Mouse (Mus musculus): ENCODE measurements at regions not wholly inside any gene's neighbourhood (a gene's known extent, or its start where the extent isn't known, plus 50 kb on each side); places are given as distances from the start of the nearest gene placed in this dataset.

DNA sequence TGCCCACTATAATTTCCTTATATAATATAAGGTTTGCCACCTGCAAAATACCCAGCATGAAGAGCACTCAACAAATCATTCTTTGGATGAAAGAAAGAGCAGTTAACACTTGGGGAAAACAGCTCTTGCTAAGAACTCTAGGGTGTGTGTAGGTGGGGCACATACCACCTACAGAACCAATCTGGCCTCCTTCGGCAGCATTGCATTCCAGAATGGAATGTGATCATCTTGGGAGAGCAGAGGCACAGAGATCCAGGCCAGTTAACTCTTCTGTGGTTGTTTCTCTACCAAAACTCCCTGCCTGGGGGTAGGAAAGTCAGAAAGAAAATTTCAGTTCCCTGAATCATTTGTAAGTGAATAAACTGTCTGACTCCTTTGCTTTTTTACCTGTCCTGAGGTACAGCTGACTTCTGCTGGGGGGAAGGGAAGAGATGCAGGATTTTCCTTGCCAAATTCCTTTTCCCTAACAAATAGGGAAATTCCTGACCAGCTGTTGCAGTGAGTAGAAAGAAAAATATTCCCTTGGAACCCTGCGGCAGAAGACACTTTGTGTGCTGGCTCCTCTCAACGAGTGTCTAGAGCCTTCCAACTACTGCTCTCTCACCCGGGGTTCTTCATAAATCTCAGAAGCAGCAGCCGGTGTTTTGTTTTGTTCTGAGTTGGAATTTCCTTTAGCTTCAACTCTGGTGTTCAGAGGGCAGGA, 112.8 kb upstream of the Frmd6 start:
- no peaks in the 10 kb centered on the region for H3K27me3 ChIP-seq
- in situ Hi-C loops (cut with MboI; ENCODE audit: low pct_unique_long_range_greater_than_20kb), result no loop called here
- peak; percentile 11 for TF ChIP-seq CTCF (IDR thresholded peaks at IDR 0.05)
- ChIA-PET CTCF (interaction anchor here (1.4 to 1.8 kb wide), 2 partner anchors 16 to 112 kb away, joined by 3 to 6 read pairs; no protein-coding TSS in a partner anchor), POLR2A (interaction anchor here (0.6 kb wide), 1 partner anchor 125 kb away, joined by 3 read pairs; no protein-coding TSS in a partner anchor)
- ATAC-seq (peak; percentile 60), DNase-seq (ENCODE audit: low read depth, low spot score) (no peak)

DNA sequence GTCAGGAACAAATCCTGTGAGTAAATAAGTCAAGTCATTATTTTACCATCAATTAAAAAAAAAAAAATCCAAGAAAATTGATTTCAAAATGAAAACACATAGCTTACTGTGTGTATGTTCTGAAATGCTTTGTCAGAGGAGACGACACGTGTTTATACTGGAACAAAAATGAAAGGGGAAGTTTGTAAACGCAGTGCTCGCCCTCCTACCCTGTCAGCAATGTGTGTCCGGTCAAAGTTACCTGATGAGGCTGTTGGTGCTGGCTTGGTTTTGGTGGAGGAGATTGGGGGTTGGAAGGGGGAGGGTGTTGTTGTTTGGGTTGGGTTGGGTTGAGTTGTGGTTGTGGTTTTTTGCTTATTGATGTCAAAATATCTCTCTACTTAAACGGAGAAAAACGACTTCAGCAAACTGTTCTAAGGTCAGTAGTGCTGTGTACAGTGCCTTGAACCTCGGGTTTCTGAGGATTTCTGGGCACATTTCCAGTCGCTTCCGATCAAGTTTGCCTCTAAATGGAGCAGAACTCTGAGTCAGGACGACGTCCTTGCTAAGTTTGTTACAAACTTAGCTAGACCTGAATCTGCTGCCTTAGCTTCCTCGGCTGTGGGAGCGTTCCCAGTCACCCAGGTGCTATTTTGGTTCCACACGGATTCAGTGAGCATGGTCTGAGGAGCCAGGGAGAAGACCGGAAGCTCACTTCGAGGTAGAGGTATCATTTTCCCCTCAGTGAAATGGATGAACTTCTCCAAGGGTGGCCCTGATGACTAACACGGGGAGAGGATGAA, 111.6 kb upstream of the Frmd6 start:
- POLR2A ChIA-PET, result interaction anchor here (0.7 kb wide), 1 partner anchor 158 kb away, joined by 3 read pairs; no protein-coding TSS in a partner anchor
- in situ Hi-C loops (cut with MboI; ENCODE audit: low pct_unique_long_range_greater_than_20kb), result no loop called here

DNA sequence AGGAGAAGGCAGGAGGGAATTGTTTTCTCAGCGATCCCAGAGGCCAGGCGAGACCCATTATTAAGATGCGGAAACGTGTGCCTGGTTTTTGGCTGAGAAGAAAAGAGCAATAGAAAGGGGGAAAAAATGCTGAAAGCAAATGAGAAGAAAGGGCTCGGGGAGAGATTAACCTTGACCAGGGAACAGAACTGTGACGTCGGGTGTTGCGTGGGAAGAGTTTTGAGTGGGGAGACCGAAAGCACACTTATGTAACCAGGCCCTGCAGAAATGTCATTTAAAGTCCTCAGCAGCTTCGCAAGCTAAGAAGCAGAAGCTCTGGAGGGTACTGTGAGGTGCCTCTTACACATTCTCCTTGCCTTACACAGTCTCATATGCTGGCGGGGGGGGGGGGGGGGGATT, 111.0 kb upstream of the Frmd6 start:
- CTCF ChIA-PET, result interaction anchor here (1.4 kb wide), 1 partner anchor 23 kb away, joined by 4 read pairs; no protein-coding TSS in a partner anchor
- no peak for ATAC-seq
- in situ Hi-C loops (cut with MboI; ENCODE audit: low pct_unique_long_range_greater_than_20kb), result no loop called here
- TF ChIP-seq CTCF (IDR thresholded peaks at IDR 0.05), result no peak
- H3K27me3 ChIP-seq, result no peaks in the 10 kb centered on the region
- no peak for DNase-seq (ENCODE audit: low read depth, low spot score)
- POLR2A ChIA-PET, result no interaction called here

More for the DNA sequence above, 111.6 kb upstream of the Frmd6 start:
- H3K27me3 ChIP-seq, result no peaks in the 10 kb centered on the region
- no peak for TF ChIP-seq CTCF (IDR thresholded peaks at IDR 0.05)
- CTCF ChIA-PET, result interaction anchor here (0.7 to 1.8 kb wide), 4 partner anchors 14 to 110 kb away, joined by 3 to 6 read pairs (median 4); no protein-coding TSS in a partner anchor
- no peak for DNase-seq (ENCODE audit: low read depth, low spot score)
- no peak for ATAC-seq

DNA sequence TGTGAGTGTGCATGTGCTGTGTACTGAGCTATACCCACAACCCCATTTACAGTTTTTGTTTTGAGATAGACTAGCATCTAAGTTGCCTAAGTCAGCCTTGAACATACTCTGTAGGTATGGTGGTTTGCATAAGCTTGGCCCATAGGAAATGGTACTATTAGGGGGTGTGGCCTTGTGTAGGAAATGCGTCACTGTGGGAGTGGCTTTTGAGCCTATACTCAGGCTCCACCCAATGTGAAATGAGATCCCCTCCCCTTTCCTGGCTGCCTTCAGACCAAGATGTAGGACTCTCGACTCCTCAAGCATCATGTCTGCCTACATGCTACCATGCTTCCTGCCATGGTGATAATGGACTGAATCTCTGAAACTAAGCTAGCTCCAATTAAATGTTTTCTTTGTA, 109.5 kb upstream of the Frmd6 start:
- DNase-seq (ENCODE audit: low read depth, low spot score), result no peak
- in situ Hi-C loops (cut with MboI; ENCODE audit: low pct_unique_long_range_greater_than_20kb), result no loop called here
- ChIA-PET POLR2A (no interaction called here), CTCF (interaction anchor here (0.6 to 1.0 kb wide), 2 partner anchors 27 to 194 kb away, joined by 3 read pairs; no protein-coding TSS in a partner anchor)
- no peak for ATAC-seq
- no peak for TF ChIP-seq CTCF (IDR thresholded peaks at IDR 0.05)
- H3K27me3 ChIP-seq, result no peaks in the 10 kb centered on the region

DNA sequence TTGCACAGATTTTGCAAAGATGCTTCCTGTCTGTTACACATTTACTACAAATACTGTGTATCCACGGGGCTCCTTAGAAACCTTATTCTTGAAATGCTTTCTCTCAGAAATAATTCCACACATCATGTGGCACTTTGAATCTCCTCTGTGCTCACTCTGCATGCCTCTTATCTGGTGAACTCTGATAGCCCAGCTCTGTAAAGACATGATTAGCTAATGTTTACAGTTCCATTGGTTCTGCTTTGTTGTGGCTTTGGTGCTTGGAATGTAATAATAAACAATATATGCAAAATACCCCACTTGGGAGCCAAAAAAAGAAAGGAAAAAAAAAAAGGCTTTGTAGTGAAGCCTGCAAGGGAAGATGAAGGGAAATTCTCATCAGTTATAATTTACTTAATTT, 106.7 kb upstream of the Frmd6 start:
- POLR2A ChIA-PET, result no interaction called here
- in situ Hi-C loops (cut with MboI; ENCODE audit: low pct_unique_long_range_greater_than_20kb), result no loop called here
- CTCF ChIA-PET, result no interaction called here
- DNase-seq (ENCODE audit: low read depth, low spot score), result no peak
- no peak for TF ChIP-seq CTCF (IDR thresholded peaks at IDR 0.05)
- no peak for ATAC-seq
- no peaks in the 10 kb centered on the region for H3K27me3 ChIP-seq

DNA sequence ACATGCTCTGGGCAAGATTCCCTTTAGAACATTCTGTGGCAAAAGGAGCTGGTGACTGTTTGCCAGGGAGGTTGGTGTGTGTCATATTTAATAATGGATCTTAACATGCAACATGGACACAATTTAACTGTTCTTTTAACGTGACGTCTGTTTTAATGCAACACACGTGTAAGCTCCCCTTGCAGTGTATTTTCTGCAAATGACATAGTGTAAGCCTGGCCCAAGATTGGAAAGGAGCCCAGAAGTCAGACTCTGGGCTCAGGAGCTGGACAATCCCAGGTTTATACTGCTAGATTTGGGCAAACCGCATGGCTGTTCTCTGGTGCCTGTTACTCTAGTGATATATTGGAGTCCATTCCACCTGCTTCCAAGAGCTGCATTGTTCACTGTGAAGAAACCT, 106.1 kb upstream of the Frmd6 start:
- POLR2A ChIA-PET, result no interaction called here
- H3K27me3 ChIP-seq, result no peaks in the 10 kb centered on the region
- ATAC-seq (no peak), DNase-seq (ENCODE audit: low read depth, low spot score) (no peak)
- no peak for TF ChIP-seq CTCF (IDR thresholded peaks at IDR 0.05)
- in situ Hi-C loops (cut with MboI; ENCODE audit: low pct_unique_long_range_greater_than_20kb), result no loop called here
- CTCF ChIA-PET, result interaction anchor here (0.7 kb wide), 1 partner anchor 54 kb away, joined by 3 read pairs; no protein-coding TSS in a partner anchor

DNA sequence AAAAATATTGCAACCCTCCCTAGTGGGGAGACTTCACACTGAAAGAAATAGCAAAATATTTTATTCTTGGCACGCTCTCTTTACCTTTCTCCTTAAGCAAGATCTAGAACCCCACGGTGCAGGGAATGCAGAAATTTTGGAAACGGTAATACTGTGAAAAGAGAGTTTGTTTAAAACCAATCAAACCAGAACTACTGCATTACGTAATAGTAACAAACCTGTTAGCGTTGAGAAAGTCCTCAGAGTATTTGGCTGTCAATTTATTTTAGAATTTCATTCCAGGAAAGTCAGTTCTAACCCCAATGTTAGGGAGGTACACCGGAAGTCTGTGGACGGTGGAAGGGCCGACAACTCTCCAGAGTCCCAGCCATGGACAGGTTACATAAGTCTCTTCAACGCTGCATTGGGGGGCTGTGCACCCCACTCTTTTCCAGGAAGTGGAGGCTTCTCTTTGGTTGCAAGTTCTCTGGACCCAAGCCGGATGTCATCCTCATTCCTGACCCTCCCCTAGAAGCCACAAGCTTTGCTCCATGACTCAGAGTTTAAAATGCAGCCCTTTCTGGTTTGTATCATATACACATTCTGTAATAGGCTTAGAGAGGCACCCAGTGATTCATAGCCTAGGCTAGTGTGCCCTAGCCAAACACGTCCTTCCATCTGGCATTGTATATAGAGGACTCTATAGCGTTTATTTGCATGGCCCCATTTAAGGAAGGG, 105.0 kb upstream of the Frmd6 start:
- in situ Hi-C loops (cut with MboI; ENCODE audit: low pct_unique_long_range_greater_than_20kb), result no loop called here
- ATAC-seq, result peak; percentile 57

GRCm38 (mm10) chr12:70725326-70725725, 100.0 kb upstream of the Frmd6 start:
- CTCF ChIA-PET, result interaction anchor here (0.8 kb wide), 1 partner anchor 13 kb away, joined by 3 read pairs; no protein-coding TSS in a partner anchor
- DNase-seq (ENCODE audit: low read depth, low spot score) (no peak), ATAC-seq (no peak)
- no peak for TF ChIP-seq CTCF (IDR thresholded peaks at IDR 0.05)
- in situ Hi-C loops (cut with MboI; ENCODE audit: low pct_unique_long_range_greater_than_20kb), result no loop called here
- POLR2A ChIA-PET, result no interaction called here
- H3K27me3 ChIP-seq, result no peaks in the 10 kb centered on the region

More for the DNA sequence above, 105.0 kb upstream of the Frmd6 start:
- H3K27me3 ChIP-seq, result no peaks in the 10 kb centered on the region
- CTCF ChIA-PET, result no interaction called here
- POLR2A ChIA-PET, result no interaction called here
- DNase-seq (ENCODE audit: low read depth, low spot score), result no peak
- TF ChIP-seq CTCF (IDR thresholded peaks at IDR 0.05), result no peak

DNA sequence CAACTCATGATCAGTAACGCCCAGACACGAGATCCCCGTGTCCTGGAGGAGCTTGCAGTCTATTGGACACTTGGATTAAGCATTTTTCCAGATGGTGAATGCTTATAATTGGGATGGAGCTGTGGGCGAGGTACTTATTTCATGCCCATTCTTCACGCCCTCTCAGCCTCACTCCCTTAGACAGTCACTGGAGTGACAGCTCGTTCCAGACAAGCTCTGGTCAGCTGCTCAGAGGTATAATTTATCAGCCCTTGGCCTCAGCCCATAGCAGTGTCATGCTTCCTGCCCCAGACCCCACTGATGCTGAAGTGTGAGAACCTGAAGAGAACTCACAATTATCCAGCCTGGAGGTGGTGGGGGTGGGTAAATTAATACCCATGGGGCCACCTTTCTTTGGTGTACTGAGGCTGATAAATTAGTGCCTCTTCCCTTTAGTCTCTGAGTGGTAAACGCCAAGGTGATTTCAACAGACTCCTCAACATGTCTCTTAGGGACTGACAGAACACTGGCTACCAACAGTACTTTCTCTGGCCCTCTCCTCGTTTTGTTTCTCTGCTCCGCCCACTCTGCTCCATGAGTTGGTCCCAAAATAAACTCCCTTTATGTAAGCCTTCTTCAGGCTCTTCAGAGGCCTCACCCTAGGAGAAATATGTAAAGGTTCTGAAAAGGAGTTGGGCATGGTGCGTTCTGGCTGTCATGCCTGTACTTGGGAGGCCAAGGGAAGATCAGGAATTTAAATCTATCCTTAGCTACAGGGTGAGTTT, 97.6 kb upstream of the Frmd6 start:
- DNase-seq (ENCODE audit: low read depth, low spot score), result no peak
- POLR2A ChIA-PET, result interaction anchor here (0.6 kb wide), 1 partner anchor 98 kb away, joined by 3 read pairs; no protein-coding TSS in a partner anchor
- in situ Hi-C loops (cut with MboI; ENCODE audit: low pct_unique_long_range_greater_than_20kb), result no loop called here
- no peak for ATAC-seq
- CTCF ChIA-PET, result interaction anchor here (2.0 kb wide), 1 partner anchor 15 kb away, joined by 6 read pairs; no protein-coding TSS in a partner anchor
- TF ChIP-seq CTCF (IDR thresholded peaks at IDR 0.05), result no peak
- H3K27me3 ChIP-seq, result no peaks in the 10 kb centered on the region

DNA sequence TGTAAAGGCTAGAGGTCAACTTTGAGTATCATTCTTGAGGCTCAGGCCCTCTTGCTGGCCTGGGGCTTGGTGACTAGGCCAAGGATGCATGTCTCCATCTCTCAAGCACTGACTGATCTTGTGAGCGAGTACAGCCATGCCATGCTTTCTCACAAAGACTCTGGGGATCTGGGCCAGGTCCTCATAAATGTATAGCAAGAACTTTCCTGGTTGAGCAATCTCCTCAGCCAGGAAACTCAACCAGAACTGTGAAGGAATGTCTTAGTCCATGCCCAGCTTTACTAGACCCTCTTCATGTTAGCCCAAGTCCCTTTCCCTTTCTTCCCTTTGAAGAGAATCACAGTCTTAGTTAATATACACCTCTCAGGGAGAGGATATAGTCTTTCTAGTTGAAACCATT, 96.9 kb upstream of the Frmd6 start:
- no peak for ATAC-seq
- CTCF ChIA-PET, result interaction anchor here (2.0 kb wide), 1 partner anchor 15 kb away, joined by 6 read pairs; no protein-coding TSS in a partner anchor
- POLR2A ChIA-PET, result no interaction called here
- in situ Hi-C loops (cut with MboI; ENCODE audit: low pct_unique_long_range_greater_than_20kb), result no loop called here
- no peak for TF ChIP-seq CTCF (IDR thresholded peaks at IDR 0.05)
- DNase-seq (ENCODE audit: low read depth, low spot score), result no peak
- H3K27me3 ChIP-seq, result no peaks in the 10 kb centered on the region
